Mouse (Mus musculus) erythroblast, embryonic 14.5 days (primary cell): ENCODE measurements at regions not wholly inside any gene's neighbourhood (a gene's known extent, or its start where the extent isn't known, plus 50 kb on each side); places are given as distances from the start of the nearest gene placed in this dataset.

ENCODE experiments used
- GATA1 ChIP-seq: IDR thresholded peaks from 2 replicates; pipeline ENCODE4 v1.6.1; 2012; ENCODE audit warnings: low read length, inconsistent platforms, mixed read lengths
- TAL1 ChIP-seq: IDR thresholded peaks from 3 replicates; pipeline ENCODE4 v1.6.1; 2012; ENCODE audit warnings: low read length, inconsistent platforms, mixed read lengths

- TF ChIP-seq TAL1, result no peak
- no peak for TF ChIP-seq GATA1
These were observed 455.0 kb upstream of the Trpc7 start for GRCm38 (mm10) chr13:57350828-57351227.
